ENCODE assay signal across 12 mouse cellular contexts in genomic region chr13:14034073-14034348, GRCm38 (mm10). TPM values are rescaled to one million over a fixed set of nuclear protein-coding genes. Genes with fewer than 3 reads are reported as not detected.
A peak's percentile ranks its signal among the peaks of the same experiment; 100 is the strongest.
DNase-seq lines count a peak whose midpoint lies in the region; ATAC-seq lines count a peak whose summit lies in the region.
"Had no signal": no experiment of that assay in that cellular context is flagged by ENCODE, and none has a peak within 500 bp of the region (broad histone marks: within the 10 kb centered on the region; RNA-seq: fewer than 3 reads in every experiment).

No protein-coding gene starts in this region.

- peak; percentile 90 for ATAC-seq in heart, embryonic 12.5 days (ENCODE audit: insufficient number of reproducible peaks, low FRiP score)
- ATAC-seq in megakaryocyte progenitor cell, adult 5-6 weeks (replicated peaks; ENCODE audit: poor library complexity) = peak; percentile 74

- H3K4me1 ChIP-seq in heart, embryonic 12.5 days (replicated peaks) = peaks cover 8% of the 10 kb centered on the region

- H3K9me3 ChIP-seq in heart, embryonic 12.5 days (replicated peaks) = no peaks in the 10 kb centered on the region
- H3K9me3 ChIP-seq: limb, embryonic 15.5 days; neural tube, embryonic 13.5 days had no signal

- DNase-seq in lung, postnatal 25 days (ENCODE audit: low spot score) = peak; percentile 41
- no peak for DNase-seq in lung, postnatal 10 days
- DNase-seq in MN1 (ENCODE audit: low spot score) = peak; percentile 46
- DNase-seq in left cerebral cortex, adult 18-20 months (ENCODE audit: low spot score in 2 of 2) = no peak
- DNase-seq in layer of hippocampus, adult 18-20 months (ENCODE audit: low spot score in 2 of 2) = no peak
- no peak for DNase-seq in left cerebral cortex, postnatal 4 days
- DNase-seq: gastrocnemius, postnatal 10 days; kidney, postnatal 10 days had no signal

- no peak overlapping the region for H3K4me3 ChIP-seq in heart, embryonic 12.5 days
- H3K4me3 ChIP-seq: limb, embryonic 15.5 days; neural tube, embryonic 13.5 days had no signal

- peaks cover 6% of the 10 kb centered on the region for H3K36me3 ChIP-seq in heart, embryonic 12.5 days

- intact Hi-C loops in left cerebral cortex, postnatal 4 days (cut with DNase I) = no loop called here

- H3K4me2 ChIP-seq in heart, embryonic 12.5 days = no peak overlapping the region
- H3K4me2 ChIP-seq: limb, embryonic 15.5 days; neural tube, embryonic 13.5 days had no signal

- H3K27ac ChIP-seq in heart, embryonic 12.5 days (ENCODE audit: poor library complexity, severe bottlenecking) = no peak overlapping the region
- H3K27ac ChIP-seq: limb, embryonic 15.5 days; neural tube, embryonic 13.5 days had no signal

- no peak overlapping the region for H3K9ac ChIP-seq in heart, embryonic 12.5 days
- H3K9ac ChIP-seq: limb, embryonic 15.5 days; neural tube, embryonic 13.5 days had no signal

- H3K27me3 ChIP-seq in heart, embryonic 12.5 days (replicated peaks) = no peaks in the 10 kb centered on the region
- H3K27me3 ChIP-seq: limb, embryonic 15.5 days; neural tube, embryonic 13.5 days had no signal

RNA-seq across cellular contexts. Expression of gene Tbce, which starts 5.4 kb away (rescaled TPM):
- 38.1 and 39.9 TPM in 2 replicates for polyA plus RNA-seq in heart, embryonic 12.5 days (2016; fragmentation: Nextera tagmentation; extraction: Ambion mirVana)
- total RNA-seq in megakaryocyte progenitor cell, adult 5-6 weeks (2015) = 52.5 and 69.6 TPM in 2 replicates
- total RNA-seq in megakaryocyte progenitor cell, adult 5-6 weeks (2017) = 39.9 and 55.8 TPM in 2 replicates
- total RNA-seq in left cerebral cortex, adult 18-20 months (2021) = 10 to 100 TPM; 66.1 to 75.6 TPM
- 10 to 100 TPM; 64.9 to 67.3 TPM for total RNA-seq in layer of hippocampus, adult 18-20 months (2021)
- total RNA-seq in left cerebral cortex, postnatal 4 days (2021) = 10 to 100 TPM; 80.3 to 90.2 TPM

RNA-seq across cellular contexts. Expression of gene Arid4b, which starts 29.0 kb away (rescaled TPM):
- 46.9 and 50.0 TPM in 2 replicates for polyA plus RNA-seq in heart, embryonic 12.5 days (2016; fragmentation: Nextera tagmentation; extraction: Ambion mirVana)
- 21.2 and 24.5 TPM in 2 replicates for total RNA-seq in megakaryocyte progenitor cell, adult 5-6 weeks (2015)
- 23.5 and 34.4 TPM in 2 replicates for total RNA-seq in megakaryocyte progenitor cell, adult 5-6 weeks (2017)
- total RNA-seq in left cerebral cortex, adult 18-20 months (2021) = 10 to 100 TPM; 44.8 to 51.3 TPM
- total RNA-seq in layer of hippocampus, adult 18-20 months (2021) = 10 to 100 TPM; 48.0 to 49.7 TPM
- total RNA-seq in left cerebral cortex, postnatal 4 days (2021) = 10 to 100 TPM; 49.7 to 54.7 TPM

RNA-seq across cellular contexts. Expression of gene Ggps1, which starts 29.3 kb away (rescaled TPM):
- polyA plus RNA-seq in heart, embryonic 12.5 days (2016; fragmentation: Nextera tagmentation; extraction: Ambion mirVana) = 47.8 and 49.1 TPM in 2 replicates
- total RNA-seq in megakaryocyte progenitor cell, adult 5-6 weeks (2015) = 19.4 and 21.6 TPM in 2 replicates
- 25.1 and 29.2 TPM in 2 replicates for total RNA-seq in megakaryocyte progenitor cell, adult 5-6 weeks (2017)
- 10 to 100 TPM; 60.5 to 64.1 TPM for total RNA-seq in left cerebral cortex, adult 18-20 months (2021)
- total RNA-seq in layer of hippocampus, adult 18-20 months (2021) = 10 to 100 TPM; 52.9 to 60.1 TPM
- total RNA-seq in left cerebral cortex, postnatal 4 days (2021) = 10 to 100 TPM; 52.2 to 58.5 TPM

Comparison
In these comparisons a context has a peak if more than half of its experiments do, and no peak if none do; other contexts are left out.
1. DNase-seq: peak in lung, postnatal 25 days (single experiment) and MN1 (single experiment); none in lung, postnatal 10 days (single experiment), left cerebral cortex, adult 18-20 months (0 of 2), layer of hippocampus, adult 18-20 months (0 of 2) and left cerebral cortex, postnatal 4 days (single experiment).